Mouse (Mus musculus): ENCODE measurements at regions not wholly inside any gene's neighbourhood (a gene's known extent, or its start where the extent isn't known, plus 50 kb on each side); places are given as distances from the start of the nearest gene placed in this dataset.

GRCm38 (mm10) chr14:98749086-98750027 lies 244.8 kb downstream of the Rpl36a-ps1 start:
- no peak overlapping the region for H3K4me3 ChIP-seq (ENCODE audit: low read depth, low read length)
- no peak overlapping the region for H3K4me2 ChIP-seq (ENCODE audit: low read depth, severe bottlenecking)
- no peaks in the 10 kb centered on the region for H3K27me3 ChIP-seq (ENCODE audit: control insufficient read depth, insufficient read depth, low read length)
- DNase-seq (ENCODE audit: low spot score) (no peak), ATAC-seq (ENCODE audit: insufficient number of reproducible peaks, low FRiP score, low TSS enrichment, low read depth) (no peak)
- H3K9ac ChIP-seq (ENCODE audit: low read length), result no peak overlapping the region
- WGBS, result 91% methylated on average over 14 of the region's 14 CpGs
- H3K27ac ChIP-seq (replicated peaks; ENCODE audit: low read depth, low read length), result no peak overlapping the region
- H3K9me3 ChIP-seq (ENCODE audit: control insufficient read depth, low read length), result no peaks in the 10 kb centered on the region
- H3K4me1 ChIP-seq (ENCODE audit: control insufficient read depth, insufficient read depth, low read length), result no peaks in the 10 kb centered on the region
- H3K36me3 ChIP-seq (ENCODE audit: control insufficient read depth, insufficient read depth, low read length), result no peaks in the 10 kb centered on the region

GRCm38 (mm10) chr14:98747159-98747775 lies 246.9 kb downstream of the Rpl36a-ps1 start:
- Histone ChIP-seq H3K4me3 (ENCODE audit: low read depth, low read length) (no peak overlapping the region), H3K27me3 (ENCODE audit: control insufficient read depth, insufficient read depth, low read length) (no peaks in the 10 kb centered on the region), H3K4me1 (ENCODE audit: control insufficient read depth, insufficient read depth, low read length) (no peaks in the 10 kb centered on the region), H3K27ac (replicated peaks; ENCODE audit: low read depth, low read length) (no peak overlapping the region), H3K36me3 (ENCODE audit: control insufficient read depth, insufficient read depth, low read length) (no peaks in the 10 kb centered on the region), H3K9me3 (ENCODE audit: control insufficient read depth, low read length) (no peaks in the 10 kb centered on the region), H3K9ac (ENCODE audit: low read length) (no peak overlapping the region), H3K4me2 (ENCODE audit: low read depth, severe bottlenecking) (no peak overlapping the region)
- no peak for ATAC-seq (ENCODE audit: insufficient number of reproducible peaks, low FRiP score, low TSS enrichment, low read depth)
- 42% methylated on average over 16 of the region's 16 CpGs for WGBS
- DNase-seq (ENCODE audit: low spot score), result no peak

- 98% methylated on average over 3 of the region's 3 CpGs for WGBS
- Histone ChIP-seq H3K9ac (ENCODE audit: low read length) (no peak overlapping the region), H3K27ac (replicated peaks; ENCODE audit: low read depth, low read length) (no peak overlapping the region), H3K4me1 (ENCODE audit: control insufficient read depth, insufficient read depth, low read length) (no peaks in the 10 kb centered on the region), H3K9me3 (ENCODE audit: control insufficient read depth, low read length) (no peaks in the 10 kb centered on the region), H3K4me2 (ENCODE audit: low read depth, severe bottlenecking) (no peak overlapping the region), H3K4me3 (ENCODE audit: low read depth, low read length) (no peak overlapping the region), H3K27me3 (ENCODE audit: control insufficient read depth, insufficient read depth, low read length) (no peaks in the 10 kb centered on the region), H3K36me3 (ENCODE audit: control insufficient read depth, insufficient read depth, low read length) (no peaks in the 10 kb centered on the region)
- ATAC-seq (ENCODE audit: insufficient number of reproducible peaks, low FRiP score, low TSS enrichment, low read depth) (no peak), DNase-seq (ENCODE audit: low spot score) (no peak)
Observed at GRCm38 (mm10) chr14:98730375-98730774, 263.7 kb downstream of the Rpl36a-ps1 start.

DNA sequence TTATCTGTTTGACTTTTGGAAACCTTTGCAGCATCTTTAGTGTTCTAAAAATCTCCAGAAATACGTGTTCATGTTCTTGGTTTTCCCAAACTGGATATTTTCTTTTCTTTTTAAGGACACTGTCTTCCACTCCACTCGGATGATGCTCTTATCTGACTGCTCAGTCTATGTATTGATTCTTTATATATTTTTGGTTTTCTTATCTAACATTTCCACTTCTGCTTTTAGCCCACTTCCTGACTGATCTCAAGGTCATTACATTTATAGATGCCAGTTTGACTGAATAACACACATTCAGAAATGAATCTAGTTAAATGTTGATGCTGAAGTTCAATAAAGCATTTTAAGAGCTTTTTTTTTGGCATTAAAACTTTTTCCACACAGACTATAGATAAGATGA lies 265.3 kb downstream of the Rpl36a-ps1 start:
- no peak overlapping the region for H3K4me3 ChIP-seq (ENCODE audit: low read depth, low read length)
- no peak overlapping the region for H3K9ac ChIP-seq (ENCODE audit: low read length)
- DNase-seq (ENCODE audit: low spot score) (no peak), ATAC-seq (ENCODE audit: insufficient number of reproducible peaks, low FRiP score, low TSS enrichment, low read depth) (no peak)
- no peaks in the 10 kb centered on the region for H3K4me1 ChIP-seq (ENCODE audit: control insufficient read depth, insufficient read depth, low read length)
- WGBS, result 86% methylated on average over 2 of the region's 2 CpGs
- no peaks in the 10 kb centered on the region for H3K27me3 ChIP-seq (ENCODE audit: control insufficient read depth, insufficient read depth, low read length)
- H3K4me2 ChIP-seq (ENCODE audit: low read depth, severe bottlenecking), result no peak overlapping the region
- no peak overlapping the region for H3K27ac ChIP-seq (replicated peaks; ENCODE audit: low read depth, low read length)
- no peaks in the 10 kb centered on the region for H3K36me3 ChIP-seq (ENCODE audit: control insufficient read depth, insufficient read depth, low read length)
- no peaks in the 10 kb centered on the region for H3K9me3 ChIP-seq (ENCODE audit: control insufficient read depth, low read length)

- Histone ChIP-seq H3K9ac (ENCODE audit: low read length) (no peak overlapping the region), H3K4me3 (ENCODE audit: low read depth, low read length) (no peak overlapping the region), H3K9me3 (ENCODE audit: control insufficient read depth, low read length) (no peaks in the 10 kb centered on the region), H3K4me2 (ENCODE audit: low read depth, severe bottlenecking) (no peak overlapping the region), H3K27me3 (ENCODE audit: control insufficient read depth, insufficient read depth, low read length) (no peaks in the 10 kb centered on the region), H3K36me3 (ENCODE audit: control insufficient read depth, insufficient read depth, low read length) (no peaks in the 10 kb centered on the region), H3K27ac (replicated peaks; ENCODE audit: low read depth, low read length) (no peak overlapping the region), H3K4me1 (ENCODE audit: control insufficient read depth, insufficient read depth, low read length) (no peaks in the 10 kb centered on the region)
- DNase-seq (ENCODE audit: low spot score) (no peak), ATAC-seq (ENCODE audit: insufficient number of reproducible peaks, low FRiP score, low TSS enrichment, low read depth) (no peak)
- 88% methylated on average over 9 of the region's 9 CpGs for WGBS
Observed at GRCm38 (mm10) chr14:98722481-98722880, 271.6 kb downstream of the Rpl36a-ps1 start.

GRCm38 (mm10) chr14:98721033-98721432 lies 273.1 kb downstream of the Rpl36a-ps1 start:
- H3K4me2 ChIP-seq (ENCODE audit: low read depth, severe bottlenecking), result no peak overlapping the region
- H3K9me3 ChIP-seq (ENCODE audit: control insufficient read depth, low read length), result no peaks in the 10 kb centered on the region
- DNase-seq (ENCODE audit: low spot score) (no peak), ATAC-seq (ENCODE audit: insufficient number of reproducible peaks, low FRiP score, low TSS enrichment, low read depth) (no peak)
- 98% methylated on average over 2 of the region's 2 CpGs for WGBS
- H3K36me3 ChIP-seq (ENCODE audit: control insufficient read depth, insufficient read depth, low read length), result no peaks in the 10 kb centered on the region
- H3K4me1 ChIP-seq (ENCODE audit: control insufficient read depth, insufficient read depth, low read length), result no peaks in the 10 kb centered on the region
- no peaks in the 10 kb centered on the region for H3K27me3 ChIP-seq (ENCODE audit: control insufficient read depth, insufficient read depth, low read length)
- no peak overlapping the region for H3K9ac ChIP-seq (ENCODE audit: low read length)
- H3K4me3 ChIP-seq (ENCODE audit: low read depth, low read length), result no peak overlapping the region
- H3K27ac ChIP-seq (replicated peaks; ENCODE audit: low read depth, low read length), result no peak overlapping the region

DNA sequence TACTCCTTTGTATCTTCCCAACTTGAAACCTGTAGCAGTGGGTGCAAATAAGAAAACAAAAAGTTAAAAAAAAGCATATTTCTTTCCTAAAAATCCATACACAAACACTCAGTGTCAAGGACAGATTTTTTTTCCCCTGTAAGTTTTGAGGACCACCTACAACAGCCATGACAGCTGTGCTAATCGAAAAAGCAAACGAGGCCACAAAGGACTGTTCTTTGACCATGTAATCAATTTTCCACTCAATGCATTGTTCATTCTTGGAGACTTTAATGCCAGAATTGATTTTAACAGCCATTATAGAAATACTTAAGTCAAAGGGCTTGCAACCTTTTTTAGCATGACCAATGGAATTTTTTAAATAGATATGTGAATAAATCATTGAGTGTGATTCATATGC lies 286.1 kb downstream of the Rpl36a-ps1 start:
- Histone ChIP-seq H3K4me1 (ENCODE audit: control insufficient read depth, insufficient read depth, low read length) (no peaks in the 10 kb centered on the region), H3K4me2 (ENCODE audit: low read depth, severe bottlenecking) (no peak overlapping the region), H3K9me3 (ENCODE audit: control insufficient read depth, low read length) (no peaks in the 10 kb centered on the region), H3K27me3 (ENCODE audit: control insufficient read depth, insufficient read depth, low read length) (no peaks in the 10 kb centered on the region), H3K36me3 (ENCODE audit: control insufficient read depth, insufficient read depth, low read length) (no peaks in the 10 kb centered on the region), H3K9ac (ENCODE audit: low read length) (no peak overlapping the region), H3K4me3 (ENCODE audit: low read depth, low read length) (no peak overlapping the region), H3K27ac (replicated peaks; ENCODE audit: low read depth, low read length) (no peak overlapping the region)
- DNase-seq (ENCODE audit: low spot score) (no peak), ATAC-seq (ENCODE audit: insufficient number of reproducible peaks, low FRiP score, low TSS enrichment, low read depth) (no peak)
- 93% methylated on average over 2 of the region's 2 CpGs for WGBS

GRCm38 (mm10) chr14:98707574-98707973 lies 286.5 kb downstream of the Rpl36a-ps1 start:
- Histone ChIP-seq H3K27ac (replicated peaks; ENCODE audit: low read depth, low read length) (no peak overlapping the region), H3K9me3 (ENCODE audit: control insufficient read depth, low read length) (no peaks in the 10 kb centered on the region), H3K9ac (ENCODE audit: low read length) (no peak overlapping the region), H3K4me3 (ENCODE audit: low read depth, low read length) (no peak overlapping the region), H3K4me2 (ENCODE audit: low read depth, severe bottlenecking) (no peak overlapping the region), H3K4me1 (ENCODE audit: control insufficient read depth, insufficient read depth, low read length) (no peaks in the 10 kb centered on the region), H3K27me3 (ENCODE audit: control insufficient read depth, insufficient read depth, low read length) (no peaks in the 10 kb centered on the region), H3K36me3 (ENCODE audit: control insufficient read depth, insufficient read depth, low read length) (no peaks in the 10 kb centered on the region)
- no peak for DNase-seq (ENCODE audit: low spot score)
- 94% methylated on average over 4 of the region's 4 CpGs for WGBS
- no peak for ATAC-seq (ENCODE audit: insufficient number of reproducible peaks, low FRiP score, low TSS enrichment, low read depth)
